Mouse (Mus musculus) lung, postnatal 10 days (tissue): ENCODE data around the gene Ankrd33.

ENCODE experiments used
- DNase-seq: peaks from one replicate; pipeline ENCODE4 v3.0.0; 2021

Ankrd33 gene

GRCm38 (mm10) chr15:101115511-101116110 lies at the start of gene Ankrd33:
Gene Ankrd33 (plus strand): TSS chr15:101115755.
- DNase-seq, result no peak

GRCm38 (mm10) chr15:101066364-101066847 lies 49.1 kb upstream of the Ankrd33 start:
- no peak for DNase-seq

GRCm38 (mm10) chr15:101066920-101067696 lies 48.4 kb upstream of the Ankrd33 start:
- DNase-seq, result no peak

GRCm38 (mm10) chr15:101068029-101068428 lies 47.5 kb upstream of the Ankrd33 start:
- DNase-seq, result peak; percentile 71

- DNase-seq, result no peak
Observed at GRCm38 (mm10) chr15:101068671-101069070, 46.9 kb upstream of the Ankrd33 start.

- DNase-seq, result no peak
Observed at GRCm38 (mm10) chr15:101069641-101070190, 45.8 kb upstream of the Ankrd33 start.

- no peak for DNase-seq
Observed at GRCm38 (mm10) chr15:101070762-101071161, 44.8 kb upstream of the Ankrd33 start.

- DNase-seq, result no peak
Observed at GRCm38 (mm10) chr15:101072736-101073135, 42.8 kb upstream of the Ankrd33 start.

- no peak for DNase-seq
Observed at GRCm38 (mm10) chr15:101074067-101074466, 41.5 kb upstream of the Ankrd33 start.

GRCm38 (mm10) chr15:101075150-101075549 lies 40.4 kb upstream of the Ankrd33 start:
- DNase-seq, result no peak

GRCm38 (mm10) chr15:101075656-101076055 lies 39.9 kb upstream of the Ankrd33 start:
- DNase-seq, result no peak

- no peak for DNase-seq
Observed at GRCm38 (mm10) chr15:101076071-101077000, 39.2 kb upstream of the Ankrd33 start.

- DNase-seq, result no peak
Observed at GRCm38 (mm10) chr15:101077001-101077812, 38.3 kb upstream of the Ankrd33 start.

GRCm38 (mm10) chr15:101077813-101078730 lies 37.5 kb upstream of the Ankrd33 start, which contains the start of gene Fignl2:
Gene Fignl2 (minus strand): TSS chr15:101078567.
- peak; percentile 65 for DNase-seq

- DNase-seq, result peak; percentile 94
Observed at GRCm38 (mm10) chr15:101078731-101079156, 36.8 kb upstream of the Ankrd33 start.

- DNase-seq, result no peak
Observed at GRCm38 (mm10) chr15:101080031-101080520, 35.5 kb upstream of the Ankrd33 start.

- DNase-seq, result peak; percentile 42
Observed at GRCm38 (mm10) chr15:101081035-101081548, 34.5 kb upstream of the Ankrd33 start.

- peak; percentile 44 for DNase-seq
Observed at GRCm38 (mm10) chr15:101082236-101082635, 33.3 kb upstream of the Ankrd33 start.

GRCm38 (mm10) chr15:101084499-101084898 lies 31.1 kb upstream of the Ankrd33 start:
- no peak for DNase-seq

- no peak for DNase-seq
Observed at GRCm38 (mm10) chr15:101086451-101086850, 29.1 kb upstream of the Ankrd33 start.
